Mouse (Mus musculus) cerebellum, adult 2 months (tissue): ENCODE measurements at regions not wholly inside any gene's neighbourhood (a gene's known extent, or its start where the extent isn't known, plus 50 kb on each side); places are given as distances from the start of the nearest gene placed in this dataset.

Experiments
- DNase-seq, 2 experiments: peaks; one replicate each; pipeline ENCODE4 v3.0.0; 2021
- H3K27ac ChIP-seq: fragments of 200-500 bp; 2 replicates; pipeline ENCODE4 v1.5.1; 2012; ENCODE audit warnings: low read length, control low read depth, inconsistent platforms; ENCODE audit not compliant: insufficient read depth
- H3K27me3 ChIP-seq: fragments of 200-500 bp; 2 replicates; pipeline ENCODE4 v1.6.1; 2012; ENCODE audit warnings: inconsistent platforms, mild to moderate bottlenecking, low read length, moderate library complexity; ENCODE audit not compliant: control insufficient read depth, insufficient read depth
- H3K4me1 ChIP-seq: fragments of 200-500 bp; 2 replicates; pipeline ENCODE4 v1.6.1; 2011; ENCODE audit warnings: low read length; ENCODE audit not compliant: control insufficient read depth, insufficient read depth
- H3K4me3 ChIP-seq: fragments of 200-500 bp; replicated peaks from 2 replicates; pipeline ENCODE3; 2011; ENCODE audit warnings: mild to moderate bottlenecking, low read depth, low read length, control low read depth; ENCODE audit not compliant: insufficient read depth
- CTCF ChIP-seq: fragments of 200-500 bp; IDR thresholded peaks from 2 replicates; pipeline ENCODE4 v1.5.1; 2011; ENCODE audit warnings: low read depth, mild to moderate bottlenecking, control low read depth, low read length, moderate library complexity, borderline replicate concordance; ENCODE audit not compliant: insufficient read depth
- POLR2A ChIP-seq: fragments of 200-500 bp; IDR thresholded peaks from 2 replicates; pipeline ENCODE4 v1.6.1; 2011; ENCODE audit warnings: low read length, control low read depth, borderline replicate concordance; ENCODE audit not compliant: insufficient read depth
- WGBS: fragments of 180-500 bp; shearing (Covaris S2); methylation state at CpG from one replicate; pipeline ENCODE4 v1.1.7; 2018; 5-methylcytosine and 5-hydroxymethylcytosine counted together

DNA sequence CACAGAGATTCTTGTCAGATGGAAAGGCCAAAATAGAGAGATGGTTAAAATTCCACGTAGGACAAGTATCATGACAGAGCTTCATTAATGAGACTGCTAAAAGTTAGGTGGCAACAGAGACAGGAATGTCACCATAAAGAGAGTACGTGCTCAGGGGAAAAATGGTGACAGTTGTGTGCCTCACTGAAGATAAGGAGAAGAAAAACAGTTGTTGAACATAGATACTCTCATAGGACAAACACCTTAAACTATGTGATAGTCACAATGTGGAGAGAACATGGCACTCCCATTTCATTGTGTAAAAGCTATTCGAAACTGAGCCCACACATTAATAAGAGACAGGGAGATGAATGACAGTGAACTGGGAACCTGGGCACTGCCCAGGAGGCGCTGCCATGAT lies 66.1 kb upstream of the Eed start:
- no peak for DNase-seq
- H3K4me3 ChIP-seq: no peak overlapping the region
- peaks cover 11% of the 10 kb centered on the region for H3K4me1 ChIP-seq
- WGBS: 99% methylated on average over 4 of the region's 4 CpGs
- no peak for TF ChIP-seq CTCF
- no peak for TF ChIP-seq POLR2A
- H3K27me3 ChIP-seq: no peaks in the 10 kb centered on the region
- H3K27ac ChIP-seq: no peak overlapping the region

GRCm38 (mm10) chr7:90048401-90049307 lies 67.9 kb upstream of the Eed start:
- Histone ChIP-seq H3K27ac (no peak overlapping the region), H3K27me3 (no peaks in the 10 kb centered on the region), H3K4me3 (no peak overlapping the region), H3K4me1 (peaks cover 11% of the 10 kb centered on the region)
- DNase-seq: no peak
- TF ChIP-seq CTCF (no peak), POLR2A (no peak)
- 71% methylated on average over 10 of the region's 10 CpGs for whole genome bisulfite sequencing

- 94% methylated on average over 8 of the region's 8 CpGs for WGBS
These were observed 69.1 kb upstream of the Eed start for GRCm38 (mm10) chr7:90049831-90050237.

GRCm38 (mm10) chr7:90054795-90055511 lies 74.2 kb upstream of the Eed start:
- Histone ChIP-seq H3K27ac (peak overlapping the region; percentile 24), H3K4me1 (no peaks in the 10 kb centered on the region; the same call in 1 of the 2 replicates), H3K27me3 (no peaks in the 10 kb centered on the region), H3K4me3 (no peak overlapping the region)
- TF ChIP-seq POLR2A: no peak
- no peak for TF ChIP-seq CTCF
- peak; percentile 82 to 90 for DNase-seq
- WGBS: 9% methylated on average over 7 of the region's 7 CpGs

More at GRCm38 (mm10) chr7:90049831-90050237, 69.1 kb upstream of the Eed start:
- peaks cover 8% of the 10 kb centered on the region for H3K4me1 ChIP-seq
- DNase-seq: no peak
- no peaks in the 10 kb centered on the region for H3K27me3 ChIP-seq
- H3K27ac ChIP-seq: no peak overlapping the region
- no peak overlapping the region for H3K4me3 ChIP-seq
- TF ChIP-seq POLR2A (no peak), CTCF (no peak)

- H3K27me3 ChIP-seq: no peaks in the 10 kb centered on the region
- no peak overlapping the region for H3K4me3 ChIP-seq
- WGBS: 84% methylated on average over 1 of the region's 1 CpGs
- H3K27ac ChIP-seq: no peak overlapping the region
- H3K4me1 ChIP-seq: no peaks in the 10 kb centered on the region; the same call in 1 of the 2 replicates
- TF ChIP-seq CTCF (no peak), POLR2A (no peak)
- DNase-seq: no peak
These were observed 72.1 kb upstream of the Picalm start for GRCm38 (mm10) chr7:90057947-90058346.

DNA sequence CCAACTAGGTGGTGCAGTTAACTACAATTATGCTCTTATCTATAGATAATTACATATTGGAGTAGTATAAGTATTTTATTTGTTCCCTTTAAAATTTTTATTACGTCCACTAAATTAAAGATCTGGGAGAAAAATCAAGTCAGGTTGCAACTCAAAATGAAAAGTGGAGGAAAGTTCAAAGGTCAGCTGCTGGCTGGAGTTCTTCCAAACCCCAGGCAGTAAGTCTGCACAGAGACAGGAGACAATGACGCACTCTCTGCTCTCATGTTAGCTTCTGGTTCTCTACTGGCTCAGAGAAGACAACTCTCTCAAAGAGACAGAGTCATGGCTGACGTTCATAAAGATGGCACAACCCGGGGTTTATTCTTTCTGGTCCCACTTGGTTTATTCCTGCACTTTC lies 71.4 kb upstream of the Picalm start:
- DNase-seq: no peak
- WGBS: 96% methylated on average over 4 of the region's 4 CpGs
- TF ChIP-seq CTCF (no peak), POLR2A (no peak)
- no peak overlapping the region for H3K4me3 ChIP-seq
- H3K4me1 ChIP-seq: no peaks in the 10 kb centered on the region; the same call in 1 of the 2 replicates
- H3K27me3 ChIP-seq: no peaks in the 10 kb centered on the region
- no peak overlapping the region for H3K27ac ChIP-seq

DNA sequence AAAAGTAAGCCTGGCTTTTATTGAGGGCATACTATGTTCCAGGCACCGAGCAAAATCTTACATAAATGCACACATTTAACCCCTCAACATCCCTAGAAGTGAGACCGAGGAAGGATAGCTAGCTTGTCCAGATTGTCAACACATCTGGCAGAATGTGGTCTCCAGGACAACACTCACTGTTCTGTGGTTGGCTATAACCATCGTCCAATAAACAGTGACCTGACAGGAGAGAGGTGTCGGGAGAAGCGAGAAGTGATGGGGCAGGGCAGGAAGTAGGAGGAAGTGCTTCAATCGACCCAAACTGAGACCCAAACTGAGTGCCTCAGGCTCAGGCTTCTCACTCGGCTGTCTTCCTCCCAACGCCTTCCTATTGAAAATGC lies 70.8 kb upstream of the Picalm start:
- peak overlapping the region; percentile 63; the same call in 1 of the 2 replicates for H3K27ac ChIP-seq
- no peak for TF ChIP-seq POLR2A
- TF ChIP-seq CTCF: no peak
- DNase-seq: no peak
- H3K4me1 ChIP-seq: no peaks in the 10 kb centered on the region; the same call in 1 of the 2 replicates
- H3K27me3 ChIP-seq: no peaks in the 10 kb centered on the region
- H3K4me3 ChIP-seq: no peak overlapping the region
- WGBS: 76% methylated on average over 8 of the region's 8 CpGs
